Mouse (Mus musculus) lung, adult 2 months (tissue): ENCODE measurements around the gene Cyp27b1.

Experiments
- CTCF ChIP-seq: fragments of 200-500 bp; IDR thresholded peaks from 2 replicates; pipeline ENCODE4 v1.5.1; 2011; ENCODE audit warnings: mild to moderate bottlenecking, low read length, control low read depth; ENCODE audit not compliant: insufficient read depth
- POLR2A ChIP-seq: fragments of 200-500 bp; IDR thresholded peaks from 2 replicates; pipeline ENCODE4 v1.6.1; 2011; ENCODE audit warnings: low read depth, mild to moderate bottlenecking, control low read depth, low read length, borderline replicate concordance; ENCODE audit errors: extremely low read depth

- TF ChIP-seq POLR2A (no peak), CTCF (no peak)
These were observed 30.9 kb downstream of the Cyp27b1 start for GRCm38 (mm10) chr10:127078677-127079575.
